Mouse (Mus musculus) urinary bladder, postnatal 10 days (tissue): ENCODE measurements around the gene Zfp398.
"Not testable (repeated sequence)": the region's sequence is repeated elsewhere in the genome, so short reads cannot be mapped to it uniquely, and the experiment has no call there.

Source experiments
- DNase-seq: peaks from one replicate; pipeline ENCODE4 v3.0.0; 2022; ENCODE audit warnings: low spot score

The Zfp398 gene

DNA sequence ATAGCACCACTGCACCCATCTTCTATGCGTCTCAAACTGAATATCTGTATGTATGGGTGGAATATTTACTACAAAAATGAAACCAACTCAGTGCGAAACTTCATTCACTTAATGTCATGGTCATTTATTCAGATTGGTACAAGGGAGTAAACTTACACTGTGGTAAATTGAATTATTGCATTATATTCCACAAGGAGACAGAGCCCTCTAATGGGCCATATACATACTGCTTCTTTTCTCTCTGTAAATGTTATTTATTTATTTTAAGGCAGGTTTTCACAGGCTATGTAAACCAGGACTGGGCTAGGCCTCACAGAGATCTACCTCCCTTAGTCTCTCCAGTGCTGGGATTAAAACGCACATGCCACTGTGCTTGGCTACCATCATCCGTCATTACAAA is 8.0 kb upstream of the Zfp398 start:
- no peak for DNase-seq

DNA sequence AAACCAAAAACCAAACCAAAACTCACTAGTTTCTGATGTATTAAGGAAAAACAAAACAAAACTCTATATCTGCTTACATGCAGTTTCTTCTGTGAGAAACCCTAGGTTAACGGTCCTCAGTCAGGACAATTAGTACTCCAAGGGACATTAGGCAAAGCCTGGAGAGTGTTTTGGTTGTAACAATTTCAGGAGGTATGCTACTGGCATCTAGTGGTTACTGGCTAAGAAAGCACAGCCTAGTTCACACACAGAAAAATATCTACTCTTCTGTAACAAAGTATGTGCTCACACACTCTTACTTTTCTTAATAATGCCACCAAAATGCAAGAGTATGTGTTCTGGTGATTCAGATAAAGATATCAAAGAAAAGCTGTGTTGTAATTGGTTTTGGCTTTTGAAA is 6.5 kb upstream of the Zfp398 start:
- no peak for DNase-seq

DNA sequence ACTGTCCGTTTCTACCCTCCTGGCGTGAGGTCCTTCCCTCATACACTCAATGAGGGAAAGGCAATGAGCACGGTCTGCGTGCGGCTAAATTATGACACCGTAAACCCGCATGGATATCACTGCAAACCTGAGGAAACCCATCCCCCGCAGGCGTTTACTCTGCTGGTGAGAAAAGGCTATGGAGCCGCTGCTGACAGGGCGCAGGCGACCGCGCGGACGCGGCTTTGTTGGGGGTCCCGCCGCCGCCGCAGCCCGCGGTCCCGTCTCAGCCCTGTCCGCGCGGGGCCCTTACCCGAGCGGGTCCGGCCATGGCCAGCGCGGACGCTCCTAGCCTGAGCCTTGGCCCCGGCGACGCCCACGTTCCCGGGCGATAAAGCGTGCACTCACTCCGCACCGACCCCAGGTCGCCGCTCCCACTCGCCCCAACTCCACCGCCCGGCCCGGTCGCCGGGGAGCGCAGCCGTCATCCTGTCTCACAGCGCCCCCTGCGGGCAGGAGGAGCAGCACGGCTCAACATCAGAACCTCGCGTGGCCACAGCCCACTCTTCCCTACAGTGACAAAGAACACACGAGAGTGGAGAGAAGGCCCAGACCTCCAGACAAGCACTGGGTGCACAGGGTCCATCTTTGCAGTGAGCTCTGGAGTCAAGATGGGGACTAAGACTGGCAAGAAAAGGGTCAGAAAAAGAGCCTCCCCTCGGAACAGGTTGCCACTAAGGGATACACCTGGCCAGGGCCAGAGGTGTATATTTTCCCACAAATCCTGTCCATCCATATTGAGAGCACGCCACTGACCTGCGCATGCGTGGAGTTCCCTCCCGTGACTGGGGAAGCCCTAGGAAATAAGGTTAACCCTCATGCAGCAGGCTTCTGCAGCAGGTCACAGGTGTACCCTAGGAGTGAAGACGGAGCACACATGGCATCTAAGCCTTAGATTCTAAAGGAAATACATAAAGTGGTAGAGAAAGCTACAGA is 5.1 kb upstream of the Zfp398 start, which contains the start of gene Zfp786:
Zfp786 (minus strand) TSS at position 764 of the 975 bp plus-strand sequence.
- DNase-seq: peak; percentile 80

DNA sequence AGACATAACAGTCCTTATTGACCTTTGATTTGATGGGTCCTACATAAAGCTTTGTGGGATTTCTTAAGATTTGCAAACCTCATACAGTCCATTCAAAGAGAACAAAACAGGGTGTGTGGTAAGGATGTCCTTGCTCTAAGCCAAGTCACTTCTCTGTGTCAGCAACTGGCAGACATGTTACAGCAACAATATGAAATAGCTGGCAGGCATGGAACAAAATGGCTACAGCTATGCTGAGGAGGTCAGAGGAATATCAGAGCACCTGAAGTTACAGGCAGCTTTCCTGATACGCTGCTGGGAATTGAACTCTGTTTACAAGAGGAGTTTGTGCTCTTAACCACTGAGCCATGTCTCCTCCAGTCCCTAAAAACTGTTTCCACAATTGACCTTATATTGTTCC is 3.2 kb upstream of the Zfp398 start:
- DNase-seq: no peak

DNA sequence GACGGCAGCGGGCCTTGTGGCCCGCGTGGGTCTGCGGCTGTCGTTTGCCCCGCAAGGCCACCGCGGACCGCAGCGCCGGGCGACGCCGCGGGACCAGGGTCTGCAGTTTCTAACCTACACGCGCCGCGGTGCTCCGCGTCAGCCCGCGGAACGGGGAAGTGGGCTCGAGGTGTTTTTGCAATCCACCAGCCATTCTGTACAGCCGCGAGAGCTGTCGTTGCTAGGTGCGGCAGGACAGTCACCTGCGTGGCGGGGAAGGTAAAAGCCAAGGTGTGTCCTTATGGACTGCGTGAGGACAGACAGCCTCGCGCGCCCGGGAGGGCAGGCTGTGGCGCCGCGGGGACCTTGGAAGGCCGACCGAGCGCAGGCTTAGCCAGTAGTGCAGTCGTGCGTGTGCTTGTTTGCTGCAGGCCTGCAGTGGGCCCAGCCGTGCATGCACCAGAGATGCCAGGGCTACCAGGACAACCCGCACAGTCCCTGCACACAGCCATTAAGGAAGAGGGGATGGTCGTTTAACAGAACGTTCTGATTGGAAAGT is 592 bp downstream of the Zfp398 start:
- no peak for DNase-seq

DNA sequence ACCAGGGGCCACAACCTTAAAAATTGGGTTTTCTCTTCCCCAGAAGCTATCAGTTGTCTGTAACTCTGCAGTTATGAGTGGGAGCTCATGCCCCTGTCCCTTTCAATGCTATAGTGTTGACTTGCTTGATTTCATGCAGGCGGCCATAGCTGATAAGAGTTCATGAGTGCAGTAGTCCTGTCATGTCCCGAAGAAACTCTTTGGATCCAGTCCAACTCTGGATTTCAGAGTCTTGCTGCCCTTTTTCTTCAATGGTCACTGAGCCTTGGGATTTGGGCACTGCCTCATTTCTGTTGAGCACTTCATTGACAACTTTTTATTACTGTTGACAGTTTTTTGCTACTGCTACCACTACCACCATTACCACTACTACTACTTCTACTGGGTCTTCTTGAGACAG is 2.2 kb downstream of the Zfp398 start:
- no peak for DNase-seq

DNA sequence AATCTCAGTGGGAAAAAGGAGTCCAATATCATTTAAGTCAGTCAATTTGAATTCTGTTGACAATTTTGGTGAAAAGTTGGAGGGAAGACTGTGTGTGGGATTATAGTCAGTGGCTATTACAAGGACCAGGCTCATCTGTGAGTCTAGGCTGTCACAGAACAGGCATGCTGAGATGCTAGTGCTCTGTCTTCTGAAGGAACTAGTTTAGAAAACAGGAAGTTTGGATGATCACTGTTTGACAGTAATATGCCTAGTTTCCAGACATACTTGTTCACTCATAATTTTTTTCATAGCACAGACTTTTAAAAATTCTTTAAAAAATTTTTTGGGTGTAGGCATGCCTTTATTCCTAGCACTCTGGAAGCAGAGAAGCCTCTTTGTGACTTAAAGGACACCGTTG is 5.6 kb downstream of the Zfp398 start:
- DNase-seq: no peak

DNA sequence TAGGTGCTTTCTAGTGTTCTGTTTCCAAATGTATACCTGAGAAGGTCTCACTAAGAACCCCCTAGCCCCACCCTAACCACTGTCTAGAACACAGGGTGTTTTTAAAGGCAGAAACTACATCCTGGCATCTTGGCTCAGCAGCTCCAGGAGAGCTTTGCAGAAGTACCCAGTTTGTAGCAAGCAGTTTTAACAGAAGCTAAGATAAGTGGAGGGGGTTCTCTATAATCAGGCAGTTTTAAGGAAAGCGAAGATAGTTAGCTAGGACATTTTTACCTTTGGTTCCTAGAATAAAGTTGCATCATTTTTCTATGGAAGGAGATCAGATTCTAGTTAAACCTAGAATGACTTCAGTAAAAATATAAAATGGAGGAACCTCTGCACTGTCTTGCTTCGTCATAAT is 6.4 kb downstream of the Zfp398 start:
- no peak for DNase-seq

DNA sequence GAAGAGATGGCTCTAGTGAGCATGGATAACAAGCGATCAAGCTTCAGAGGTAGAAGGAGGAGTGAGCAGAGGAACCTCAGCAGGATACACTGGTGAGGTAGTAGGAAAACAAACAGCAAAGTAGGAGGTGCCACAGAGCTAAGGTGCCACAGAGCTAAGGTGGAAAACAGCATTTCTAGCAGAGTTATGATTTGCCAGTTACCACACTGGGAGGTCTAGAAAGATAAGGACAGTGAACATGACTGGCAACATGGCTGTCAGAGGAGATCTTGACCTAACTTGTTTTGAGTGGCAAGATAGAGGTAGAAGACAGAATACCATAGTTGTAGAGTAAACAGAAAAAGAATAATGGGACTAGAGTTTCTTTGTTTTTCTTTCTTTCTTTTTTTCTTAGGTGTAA is 6.9 kb downstream of the Zfp398 start:
- DNase-seq: no peak

DNA sequence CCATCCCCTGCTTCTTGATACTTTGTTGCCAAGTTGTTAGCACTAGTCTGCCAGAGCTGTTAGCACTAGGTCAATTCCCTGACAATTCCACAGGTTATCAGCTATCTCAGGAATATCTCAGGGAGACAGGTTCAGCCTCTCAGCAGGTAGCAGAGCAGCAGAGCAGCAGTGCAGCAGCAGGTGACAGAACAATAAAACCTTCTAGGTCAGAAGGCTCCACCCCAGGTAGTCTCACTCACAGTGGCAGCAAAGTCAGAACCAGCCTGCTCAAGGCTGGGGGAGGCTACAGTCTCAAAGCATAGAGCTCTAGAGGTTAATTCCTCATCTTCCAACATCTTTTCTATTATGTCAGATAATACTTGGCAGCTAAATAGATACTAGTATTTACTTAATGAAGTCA is 10.3 kb downstream of the Zfp398 start:
- no peak for DNase-seq

DNA sequence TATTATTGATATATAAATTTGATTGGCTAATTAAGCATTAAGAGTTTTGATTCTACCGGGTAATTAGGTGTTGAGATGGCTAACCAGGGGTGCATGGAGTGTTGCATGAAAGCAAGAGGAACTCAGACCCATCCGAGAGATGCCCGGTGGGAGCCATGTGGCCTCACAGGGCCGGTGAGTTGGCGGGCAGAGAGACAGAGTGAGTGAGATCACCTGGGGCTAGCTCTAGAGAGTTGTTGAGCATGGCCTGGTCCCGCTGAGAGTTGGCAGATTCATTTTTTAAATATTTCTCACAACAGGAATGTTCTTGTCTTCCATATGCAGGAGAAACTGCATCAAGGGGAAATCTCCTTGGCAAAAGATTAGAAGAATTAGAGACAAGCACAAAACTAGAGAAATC is 21.8 kb downstream of the Zfp398 start:
- no peak for DNase-seq

DNA sequence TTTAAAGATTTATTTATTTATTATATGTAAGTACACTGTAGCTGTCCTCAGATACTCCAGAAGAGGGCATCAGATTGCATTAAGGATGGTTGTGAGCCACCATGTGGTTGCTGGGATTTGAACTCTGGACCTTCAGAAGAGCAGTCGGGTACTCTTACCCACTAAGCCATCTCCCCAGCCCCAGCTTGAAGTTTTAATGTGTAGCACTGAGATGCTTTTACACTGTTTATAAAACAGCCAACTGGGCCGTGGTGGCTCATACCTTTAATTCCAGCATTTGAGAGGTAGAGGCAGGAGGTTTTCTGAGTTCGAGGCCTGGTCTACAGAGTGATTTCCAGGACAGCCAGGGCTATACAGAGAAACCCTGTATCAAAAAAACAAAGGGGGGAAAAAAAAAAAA is 22.3 kb downstream of the Zfp398 start:
- DNase-seq: not testable (repeated sequence)

DNA sequence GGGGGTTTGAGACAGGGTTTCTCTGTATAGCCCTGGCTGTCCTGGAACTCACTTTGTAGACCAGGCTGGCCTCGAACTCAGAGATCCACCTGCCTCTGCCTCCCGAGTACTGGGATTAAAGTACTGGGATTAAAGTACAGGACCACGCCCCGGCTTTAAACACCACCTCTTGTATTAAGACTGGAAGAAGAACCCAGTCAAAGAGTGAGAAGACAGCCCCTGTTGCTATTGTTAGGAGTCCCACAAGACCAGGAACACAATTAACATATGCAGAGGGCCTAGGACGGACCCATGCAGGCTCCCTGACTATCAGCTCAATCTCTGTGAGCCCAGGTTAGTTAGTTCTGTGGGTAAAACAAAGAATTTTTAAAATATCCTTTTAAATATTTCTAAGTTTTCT is 36.8 kb downstream of the Zfp398 start:
- no peak for DNase-seq

DNA sequence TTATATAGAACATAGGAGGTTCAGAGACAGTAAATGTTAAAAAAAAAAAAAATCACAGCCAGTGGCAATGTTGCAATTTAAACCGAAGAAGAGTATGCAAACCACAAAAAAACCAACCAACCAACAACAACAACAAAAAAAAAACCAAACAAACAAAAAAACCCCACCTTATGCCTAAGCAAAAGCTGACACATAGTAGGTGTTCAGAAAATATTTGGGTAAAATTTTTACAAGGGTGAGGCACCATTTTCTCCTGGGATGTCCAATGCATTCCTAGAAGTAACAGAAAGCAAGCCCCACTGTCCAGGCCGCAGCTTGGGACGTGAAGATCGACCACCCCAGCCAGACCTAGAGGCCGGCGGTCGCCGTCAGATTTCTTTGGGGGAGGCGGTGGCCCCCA is 41.6 kb downstream of the Zfp398 start, which contains the start of gene Zfp282:
Zfp282 (plus strand) TSS at position 147 of the 400 bp plus-strand sequence.
- DNase-seq: no peak

DNA sequence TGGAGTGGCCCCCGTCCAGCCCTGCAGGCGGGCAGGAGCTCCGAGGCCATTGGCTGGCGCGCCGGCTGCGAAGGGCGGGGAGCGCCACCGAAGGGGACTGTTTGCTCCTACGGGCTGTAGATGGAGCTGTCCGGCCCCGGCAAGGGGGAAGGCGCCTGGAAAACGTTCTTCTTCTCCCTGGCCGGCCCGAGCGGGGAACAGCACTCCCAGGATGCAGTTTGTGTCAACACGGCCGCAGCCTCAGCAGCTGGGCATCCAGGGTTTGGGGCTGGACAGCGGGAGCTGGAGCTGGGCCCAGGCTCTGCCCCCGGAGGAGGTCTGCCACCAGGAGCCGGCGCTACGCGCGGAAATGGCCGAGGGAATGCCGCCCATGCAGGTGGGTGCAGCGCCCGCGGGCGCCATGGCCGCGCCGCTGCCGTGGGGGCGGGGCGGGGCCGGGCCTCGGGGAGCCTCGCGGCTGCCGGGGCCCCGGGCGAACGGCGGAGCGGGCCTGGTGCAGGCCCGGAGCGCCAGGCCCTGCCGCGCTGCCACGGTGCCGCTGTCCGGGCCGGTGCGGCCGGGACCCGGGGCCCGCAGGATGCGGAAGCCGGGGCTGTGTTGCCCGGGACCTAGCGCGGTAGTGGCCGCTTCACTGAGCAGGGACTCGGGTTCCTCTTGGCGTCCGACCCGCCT is 42.1 kb downstream of the Zfp398 start:
- peak; percentile 66 for DNase-seq

DNA sequence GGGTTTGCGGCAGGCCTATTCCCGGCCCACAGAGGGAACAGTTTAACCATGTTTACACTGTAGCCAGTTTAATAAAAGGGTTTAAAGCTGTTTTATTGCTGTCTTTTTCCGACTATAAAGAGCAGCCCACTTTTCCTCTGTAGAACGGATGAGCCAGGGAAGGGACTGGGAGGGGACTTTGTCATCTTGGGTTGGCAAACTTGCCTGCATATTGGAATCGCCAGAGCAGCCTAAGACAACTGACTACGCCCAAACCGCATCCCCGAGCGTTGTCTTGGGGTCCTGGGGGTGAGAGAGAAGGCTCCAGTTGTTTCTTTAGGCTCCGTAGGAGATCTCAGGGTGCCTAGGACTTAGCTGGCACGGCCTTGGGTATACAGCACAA is 42.7 kb downstream of the Zfp398 start:
- DNase-seq: no peak

DNA sequence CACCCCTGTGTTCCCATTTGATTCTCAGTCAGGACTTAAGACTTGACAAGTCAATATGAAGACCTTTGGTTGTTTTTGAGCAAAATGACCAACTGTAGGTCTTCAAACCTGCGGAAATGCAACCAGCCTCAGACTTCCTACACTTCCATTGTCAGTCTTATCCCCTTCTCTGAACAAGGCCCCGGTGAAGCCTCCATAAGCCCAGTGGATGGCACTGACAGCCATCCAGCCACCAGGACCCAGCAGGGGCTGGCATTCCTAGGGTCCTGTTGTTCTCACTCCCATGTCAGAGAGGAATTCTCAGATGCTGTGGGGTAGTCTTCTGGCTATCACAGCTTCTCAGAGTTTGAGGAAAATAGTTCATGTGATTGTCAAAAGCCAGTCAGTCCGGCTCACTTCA is 43.1 kb downstream of the Zfp398 start:
- no peak for DNase-seq

DNA sequence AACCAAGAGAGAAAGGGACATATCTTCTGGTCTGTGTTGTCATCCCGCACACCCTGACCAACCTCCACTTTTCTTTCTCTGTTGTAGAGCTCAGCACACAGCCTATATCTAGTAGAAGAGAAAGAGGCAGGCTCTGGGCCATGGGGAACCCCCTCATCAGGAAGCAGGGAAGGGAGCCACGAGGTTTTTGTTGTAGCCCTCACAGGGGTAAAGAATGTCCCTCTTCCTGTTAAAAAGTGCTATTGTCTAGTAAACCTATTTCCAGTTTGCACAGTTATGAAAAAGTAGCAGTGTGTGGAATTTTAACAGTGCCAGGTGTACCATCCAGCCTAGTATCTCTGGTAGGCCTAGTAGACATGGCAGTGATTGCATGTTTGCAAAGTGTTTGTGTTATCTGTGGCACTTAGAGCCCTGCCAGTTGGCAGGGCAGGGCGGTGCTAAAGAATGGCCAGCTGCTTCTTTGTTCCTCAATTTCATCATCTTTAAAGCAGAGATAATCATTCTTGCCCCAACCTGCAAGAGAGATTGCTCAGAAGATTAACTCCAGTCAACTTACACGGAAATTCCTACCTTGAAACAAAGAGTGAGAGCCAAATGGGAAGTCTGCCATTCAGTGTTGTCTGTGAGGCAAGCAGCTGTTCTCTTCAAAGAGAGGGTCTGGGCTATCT is 43.7 kb downstream of the Zfp398 start:
- no peak for DNase-seq

DNA sequence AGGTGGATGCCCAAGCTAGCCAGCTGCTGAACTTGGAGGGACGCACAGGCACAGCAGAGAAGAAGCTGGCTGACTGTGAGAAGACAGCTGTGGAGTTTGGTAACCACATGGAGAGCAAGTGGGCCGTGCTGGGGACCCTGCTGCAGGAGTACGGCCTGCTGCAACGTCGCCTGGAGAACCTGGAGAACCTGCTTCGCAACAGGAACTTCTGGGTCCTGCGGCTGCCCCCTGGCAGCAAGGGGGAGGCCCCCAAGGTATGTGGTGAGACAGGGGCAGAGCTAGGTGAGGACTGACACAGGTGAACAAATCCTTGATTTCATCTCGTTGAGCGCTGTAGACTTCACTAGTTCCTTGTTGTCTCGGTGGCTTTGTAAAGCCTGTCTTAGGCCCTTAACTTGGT is 44.7 kb downstream of the Zfp398 start:
- no peak for DNase-seq

DNA sequence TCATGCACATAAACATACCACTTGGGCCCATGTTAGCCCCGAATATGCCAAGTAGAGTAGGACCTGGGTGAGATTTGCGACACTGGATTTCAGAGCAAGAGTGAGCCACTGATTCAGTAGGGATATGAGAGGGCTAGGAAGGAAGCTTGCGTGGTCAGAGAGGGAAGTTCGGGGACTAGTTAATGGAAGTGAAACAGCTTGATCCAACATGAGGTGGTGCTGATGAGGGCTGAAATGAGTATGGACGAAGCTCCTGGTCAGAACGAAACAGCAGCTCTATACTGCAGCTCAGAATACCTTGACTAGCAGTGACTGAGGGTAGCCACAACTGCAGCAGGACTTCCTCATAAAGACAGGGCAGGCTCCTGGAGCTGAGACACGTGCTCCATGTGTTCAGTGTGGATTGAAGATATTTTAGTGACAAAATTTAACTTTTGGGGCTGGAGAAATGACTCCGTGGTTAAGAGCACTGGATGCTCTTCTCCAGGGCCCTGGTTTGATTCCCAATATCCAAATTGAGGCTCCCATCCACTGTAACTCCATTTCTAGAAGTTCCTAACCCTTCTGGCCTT is 53.4 kb downstream of the Zfp398 start:
- no peak for DNase-seq

DNA sequence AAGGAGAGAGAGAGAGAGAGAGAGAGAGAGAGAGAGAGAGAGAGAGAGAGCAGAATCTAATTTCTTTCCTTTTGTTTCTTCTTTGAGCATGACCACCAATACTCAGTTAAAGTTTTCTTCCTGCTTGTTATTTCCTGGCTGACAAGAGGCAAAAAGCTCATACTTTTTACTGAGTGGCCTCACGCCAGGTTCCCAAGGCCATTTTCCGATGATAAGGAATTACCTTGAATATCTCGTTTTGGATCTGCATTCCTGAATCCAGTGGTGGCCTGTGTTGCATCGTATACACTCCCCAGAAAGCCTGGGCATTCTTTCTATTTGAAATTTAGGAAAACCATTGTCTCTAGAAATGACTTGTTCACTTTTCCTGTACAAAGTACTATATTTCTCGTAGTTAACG is 64.0 kb downstream of the Zfp398 start:
- DNase-seq: no peak

DNA sequence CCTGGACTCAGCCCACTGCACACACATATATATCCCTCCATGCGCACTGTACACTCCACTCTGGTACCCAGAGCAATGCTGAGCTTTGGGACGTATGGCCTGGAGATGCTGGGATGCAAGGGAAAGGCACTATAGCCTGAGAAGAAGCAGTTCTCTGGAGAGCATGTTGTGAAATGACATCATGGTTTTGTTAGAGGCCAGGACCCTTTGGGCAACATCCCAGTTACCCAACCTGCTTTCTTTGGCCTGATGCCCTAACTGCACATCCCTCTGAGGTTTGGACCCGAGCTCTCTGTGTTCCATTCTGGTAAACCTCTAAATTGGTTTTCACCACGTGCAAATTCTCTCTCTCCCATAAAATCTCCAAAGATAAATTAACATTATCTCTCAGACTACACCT is 68.1 kb downstream of the Zfp398 start:
- no peak for DNase-seq
